Mouse (Mus musculus) c-Kit-positive CD71-negative TER-119-negative erythroid progenitor cells, embryonic 14.5 days (primary cell): ENCODE measurements at regions not wholly inside any gene's neighbourhood (a gene's known extent, or its start where the extent isn't known, plus 50 kb on each side); places are given as distances from the start of the nearest gene placed in this dataset.
A peak's percentile ranks its signal among the peaks of the same experiment; 100 is the strongest.
"Not testable (repeated sequence)": the region's sequence is repeated elsewhere in the genome, so short reads cannot be mapped to it uniquely, and the experiment has no call there.

ENCODE experiments used
- DNase-seq: peaks from one replicate; pipeline ENCODE4 v3.0.0-alpha.2; 2013; ENCODE audit warnings: low read depth

GRCm38 (mm10) chr2:17946047-17946446 is 50.7 kb downstream of the H2al2a start:
- no peak for DNase-seq

GRCm38 (mm10) chr2:17945369-17945915 is 51.3 kb downstream of the H2al2a start:
- DNase-seq, result no peak

- DNase-seq, result no peak
These were observed 53.3 kb downstream of the H2al2a start for GRCm38 (mm10) chr2:17943506-17943905.

GRCm38 (mm10) chr2:17942528-17943387 is 54.0 kb downstream of the H2al2a start:
- peak; percentile 24 for DNase-seq

GRCm38 (mm10) chr2:17941921-17942320 is 54.8 kb downstream of the H2al2a start:
- no peak for DNase-seq

GRCm38 (mm10) chr2:17939857-17940848 is 56.6 kb downstream of the H2al2a start:
- DNase-seq, result not testable (repeated sequence)

GRCm38 (mm10) chr2:17939183-17939856 is 57.4 kb downstream of the H2al2a start:
- no peak for DNase-seq

GRCm38 (mm10) chr2:17936527-17937139 is 60.1 kb downstream of the H2al2a start:
- no peak for DNase-seq

GRCm38 (mm10) chr2:17935916-17936315 is 60.8 kb downstream of the H2al2a start:
- DNase-seq, result no peak

GRCm38 (mm10) chr2:17935466-17935865 is 61.3 kb downstream of the H2al2a start:
- no peak for DNase-seq

- DNase-seq, result no peak
These were observed 62.1 kb downstream of the H2al2a start for GRCm38 (mm10) chr2:17934610-17935009.

GRCm38 (mm10) chr2:17932932-17933790 is 63.6 kb downstream of the H2al2a start:
- DNase-seq, result no peak

- no peak for DNase-seq
These were observed 64.3 kb downstream of the H2al2a start for GRCm38 (mm10) chr2:17932426-17932931.

- peak; percentile 26 for DNase-seq
These were observed 64.9 kb downstream of the H2al2a start for GRCm38 (mm10) chr2:17931881-17932280.

GRCm38 (mm10) chr2:17918861-17919648 is 77.7 kb downstream of the H2al2a start:
- no peak for DNase-seq

- DNase-seq, result no peak
These were observed 79.4 kb downstream of the H2al2a start for GRCm38 (mm10) chr2:17917238-17917946.

- DNase-seq, result no peak
These were observed 94.1 kb downstream of the H2al2a start for GRCm38 (mm10) chr2:17902616-17903015.

- DNase-seq, result no peak
These were observed 96.6 kb downstream of the H2al2a start for GRCm38 (mm10) chr2:17900202-17900601.

GRCm38 (mm10) chr2:17898780-17899179 is 98.0 kb downstream of the H2al2a start:
- no peak for DNase-seq
